Mouse (Mus musculus): ENCODE measurements at regions not wholly inside any gene's neighbourhood (a gene's known extent, or its start where the extent isn't known, plus 50 kb on each side); places are given as distances from the start of the nearest gene placed in this dataset.

DNA sequence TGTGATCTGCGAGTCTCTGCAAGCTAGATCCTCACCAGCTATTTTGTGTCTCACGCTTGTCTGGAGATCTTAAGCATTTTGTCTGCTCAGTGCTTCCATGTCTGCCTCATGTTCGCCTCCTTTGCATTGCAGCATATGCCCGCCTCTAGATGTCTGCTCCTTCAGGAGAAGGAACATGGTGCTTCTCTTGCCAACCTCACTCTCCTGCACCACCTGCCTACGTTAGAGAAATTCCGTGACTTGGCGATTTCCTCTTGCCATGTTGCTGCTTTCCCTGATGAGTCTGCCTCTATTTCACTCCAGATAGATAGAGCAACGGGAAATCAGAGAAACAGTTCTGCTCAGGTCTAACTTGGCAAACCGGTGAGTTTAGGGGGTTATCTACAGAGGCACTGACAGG is 126.2 kb downstream of the Dyrk2 start:
- TF ChIP-seq CTCF (conservative IDR thresholded peaks at IDR 0.05; ENCODE audit: insufficient read depth, insufficient read length, low read depth, low read length) (no peak), POLR2A (IDR thresholded peaks at IDR 0.05; ENCODE audit: low read depth, low read length) (no peak)
